Mouse (Mus musculus): ENCODE results near the gene Gpd1. TPM values are rescaled to one million over a fixed set of nuclear protein-coding genes. Genes with fewer than 3 reads are reported as not detected.

The Gpd1 gene
- 2.7 and 5.2 TPM in 2 replicates for polyA plus RNA-seq (2012; rRNA removed)

GRCm38 (mm10) chr15:99717386-99718334 is at the start of gene Gpd1:
Gene Gpd1 (plus strand): TSS chr15:99717515.

GRCm38 (mm10) chr15:99670154-99670821 is 47.0 kb upstream of the Gpd1 start, which contains the start of gene Asic1:
Gene Asic1 (plus strand): TSS chr15:99670368.

GRCm38 (mm10) chr15:99701999-99702900 is 15.1 kb upstream of the Gpd1 start, which contains the start of gene Smarcd1:
Gene Smarcd1 (plus strand): TSS chr15:99702129.

GRCm38 (mm10) chr15:99705440-99706048 is 11.8 kb upstream of the Gpd1 start, which contains the start of gene Gm17349:
Gene Gm17349 (minus strand): TSS chr15:99705490.

GRCm38 (mm10) chr15:99725341-99726155 is 8.2 kb downstream of the Gpd1 start, which contains the start of gene Cox14:
Gene Cox14 (plus strand): TSS chr15:99725618.

GRCm38 (mm10) chr15:99772881-99772924 is 55.4 kb downstream of the Gpd1 start, which contains the start of gene Cers5:
Gene Cers5 (minus strand): TSS chr15:99772885.

Other genes with a start within 250 kb of the Gpd1 start
- gene Bcdin3d, start 242.8 kb upstream of the Gpd1 start, polyA plus RNA-seq (2012; rRNA removed) = 12.3 and 14.4 TPM in 2 replicates
- gene Faim2, start 189.3 kb upstream of the Gpd1 start, polyA plus RNA-seq (2012; rRNA removed) = 0.23 and 0.47 TPM in 2 replicates
- gene Aqp2, start 138.5 kb upstream of the Gpd1 start, polyA plus RNA-seq (2012; rRNA removed) = not detected in 2 replicates
- 0.32 and 0.52 TPM in 2 replicates for gene Aqp5, start 126.7 kb upstream of the Gpd1 start, polyA plus RNA-seq (2012; rRNA removed)
- 0.62 and 0.76 TPM in 2 replicates for gene Aqp6, start 116.1 kb upstream of the Gpd1 start, polyA plus RNA-seq (2012; rRNA removed)
- 157 and 204 TPM in 2 replicates for gene Racgap1, start 65.9 kb upstream of the Gpd1 start, polyA plus RNA-seq (2012; rRNA removed)
- 21.5 and 24.9 TPM in 2 replicates for gene Asic1, start 47.1 kb upstream of the Gpd1 start, polyA plus RNA-seq (2012; rRNA removed)
- 133 and 136 TPM in 2 replicates for gene Smarcd1, start 15.4 kb upstream of the Gpd1 start, polyA plus RNA-seq (2012; rRNA removed)
- not detected in 2 replicates for gene Gm17349, start 12.0 kb upstream of the Gpd1 start, polyA plus RNA-seq (2012; rRNA removed)
- 115 and 116 TPM in 2 replicates for gene Cox14, start 8.1 kb downstream of the Gpd1 start, polyA plus RNA-seq (2012; rRNA removed)
- 51.7 and 60.5 TPM in 2 replicates for gene Cers5, start 55.4 kb downstream of the Gpd1 start, polyA plus RNA-seq (2012; rRNA removed)
- gene Lima1, start 157.9 kb downstream of the Gpd1 start, polyA plus RNA-seq (2012; rRNA removed) = 25.6 and 44.8 TPM in 2 replicates
- gene Fam186a, start 249.5 kb downstream of the Gpd1 start, polyA plus RNA-seq (2012; rRNA removed) = 0.01 and 0.02 TPM in 2 replicates

Data from central nervous system, embryonic 11.5 days (tissue).